Mouse (Mus musculus) intestine, postnatal 0 days (tissue): ENCODE results near the gene Spdye4a. TPM values are rescaled to one million over a fixed set of nuclear protein-coding genes. Genes with fewer than 3 reads are reported as not detected.

Source experiments
- ATAC-seq: fragments of 200-750 bp; cut with Nextera tagmentation; 2 replicates; pipeline ENCODE4 v1.8.0; 2017; ENCODE audit warnings: mild to moderate bottlenecking, moderate TSS enrichment, moderate library complexity
- H3K27ac ChIP-seq: fragments of 300-500 bp; sonication (generic); 2 replicates; pipeline ENCODE4 v1.5.1; 2014; ENCODE audit warnings: mild to moderate bottlenecking, low read depth, low read length, moderate library complexity
- H3K27me3 ChIP-seq: fragments of 300-500 bp; sonication (generic); replicated peaks from 2 replicates; pipeline ENCODE4 v1.6.1; 2014; ENCODE audit warnings: low read length, mixed read lengths; ENCODE audit not compliant: control insufficient read depth, insufficient read depth
- H3K36me3 ChIP-seq: fragments of 300-500 bp; sonication (generic); 2 replicates; pipeline ENCODE4 v1.6.1; 2014; ENCODE audit warnings: mild to moderate bottlenecking, moderate library complexity; ENCODE audit not compliant: control insufficient read depth, insufficient read depth
- H3K4me1 ChIP-seq: fragments of 300-500 bp; sonication (generic); replicated peaks from 2 replicates; pipeline ENCODE4 v1.6.1; 2014; ENCODE audit warnings: antibody characterized with exemption, low read length, mixed read lengths; ENCODE audit not compliant: control insufficient read depth, insufficient read depth
- H3K4me2 ChIP-seq: fragments of 300-500 bp; sonication (generic); replicated peaks from 2 replicates; pipeline ENCODE4 v1.6.1; 2014; ENCODE audit warnings: low read depth, mild to moderate bottlenecking, moderate library complexity
- H3K4me3 ChIP-seq: fragments of 300-500 bp; sonication (generic); 2 replicates; pipeline ENCODE4 v1.5.1; 2014; ENCODE audit warnings: low read depth, low read length
- H3K9ac ChIP-seq: fragments of 300-500 bp; sonication (generic); 2 replicates; pipeline ENCODE4 v1.6.1; 2014; ENCODE audit warnings: mild to moderate bottlenecking, low read depth, low read length
- H3K9me3 ChIP-seq: fragments of 300-500 bp; sonication (generic); 2 replicates; pipeline ENCODE4 v1.6.1; 2016; ENCODE audit warnings: mixed run types; ENCODE audit not compliant: control insufficient read depth
- CTCF ChIP-seq: sonication (generic); IDR thresholded peaks from 2 replicates; pipeline ENCODE4 v1.5.1; 2016; ENCODE audit warnings: low read depth, mild to moderate bottlenecking, control low read depth, antibody characterized with exemption, moderate library complexity
- WGBS: fragments of 180-500 bp; shearing (Covaris S2); extraction: QIAGEN DNeasy Blood & Tissue Kit; methylation state at CpG from one replicate; pipeline ENCODE4 v1.1.7; 2014; 5-methylcytosine and 5-hydroxymethylcytosine counted together
- polyA plus RNA-seq: library from polyadenylated mRNA; unstranded; fragments of >200 nt; fragmentation: Nextera tagmentation; extraction: Ambion mirVana; gene quantifications from 2 replicates; pipeline ENCODE4 v1.2.1, GENCODE M21; 2015

Spdye4a gene
- polyA plus RNA-seq, 1 experiment from 2014 or later = not detected

DNA sequence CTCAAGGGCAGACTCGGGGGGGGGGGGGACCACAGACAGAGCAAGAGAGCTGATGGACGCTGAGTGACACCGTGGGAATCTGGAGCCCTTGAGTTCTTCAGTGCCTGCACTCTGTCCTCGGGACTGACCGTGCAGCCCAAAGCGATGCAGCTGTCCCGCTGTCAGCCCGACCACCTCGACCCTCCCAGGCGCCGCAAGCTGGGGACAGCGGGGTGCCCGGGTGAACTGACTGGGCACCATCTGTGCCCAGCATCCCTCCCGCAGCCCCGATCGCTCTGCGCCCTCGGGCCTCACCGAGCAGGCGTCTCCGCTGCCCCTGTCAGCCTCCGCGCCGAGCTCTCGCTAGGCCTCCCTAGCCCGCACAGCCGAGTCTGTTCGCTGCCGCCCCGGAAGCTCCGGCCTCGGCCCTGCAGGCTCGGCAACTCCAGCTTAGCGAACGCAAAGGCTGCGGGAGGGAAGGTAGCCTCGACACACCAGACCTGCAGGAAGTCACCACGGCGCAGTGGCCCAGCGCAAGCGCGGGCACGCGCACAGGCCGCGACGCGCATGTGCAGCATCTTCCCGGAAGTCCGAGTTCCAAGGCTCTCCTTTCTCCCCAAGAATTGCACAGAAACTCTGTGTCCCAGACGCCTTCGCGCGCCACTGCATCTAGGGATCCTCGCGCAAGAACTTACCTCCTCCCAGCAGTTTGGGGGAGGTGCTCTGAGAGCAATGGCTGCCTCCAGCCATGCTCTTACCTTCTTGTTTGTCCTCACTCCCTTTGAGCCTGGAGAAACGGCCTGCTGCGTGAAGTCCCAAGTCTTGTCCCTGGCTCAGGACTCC is 46.2 kb downstream of the Spdye4a start, which contains the start of the genes Rbak and Spdye4b:
Gene Rbak (minus strand): TSS at position 521 of the 822 bp plus-strand sequence.
Gene Spdye4b (plus strand): TSS at position 763 of the 822 bp plus-strand sequence.
- H3K4me1 ChIP-seq = peaks cover 4% of the 10 kb centered on the region
- H3K4me2 ChIP-seq = peak within 1 kb of the TSS; percentile 94
- H3K9ac ChIP-seq = peak within 1 kb of the TSS; percentile 63
- WGBS = under 1% methylated on average over 58 of the region's 58 CpGs
- no peaks in the 10 kb centered on the region for H3K27me3 ChIP-seq
- peaks cover 21% of the 10 kb centered on the region for H3K36me3 ChIP-seq
- TF ChIP-seq CTCF = no peak
- H3K27ac ChIP-seq = peak within 1 kb of the TSS; percentile 63; the same call in 1 of the 2 replicates
- ATAC-seq = peak; percentile 96
- H3K4me3 ChIP-seq = peak within 1 kb of the TSS; percentile 65
- H3K9me3 ChIP-seq = no peaks in the 10 kb centered on the region

DNA sequence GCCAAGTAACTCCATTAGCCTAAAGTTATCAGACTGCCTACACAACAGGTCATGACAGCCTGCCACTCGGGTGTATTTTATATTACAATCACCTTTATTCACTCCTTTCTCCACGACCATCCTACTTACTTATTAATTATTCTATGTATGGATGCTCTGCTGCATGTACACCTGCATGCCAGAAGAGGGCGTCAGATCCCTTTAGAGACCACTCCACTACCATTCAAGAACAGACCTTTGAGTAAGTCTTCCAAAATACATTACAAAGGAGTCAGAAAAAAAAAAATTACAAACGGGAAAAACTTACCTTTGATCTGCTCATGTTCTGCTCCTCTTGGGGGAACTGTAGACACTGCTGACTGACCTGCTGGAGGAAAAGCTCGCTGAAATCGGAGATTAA is 47.5 kb downstream of the Spdye4a start:
- Histone ChIP-seq H3K36me3 (peaks cover 34% of the 10 kb centered on the region), H3K4me1 (peaks cover 4% of the 10 kb centered on the region), H3K9ac (no peak overlapping the region), H3K4me3 (no peak overlapping the region; the same call in 1 of the 2 replicates), H3K27me3 (no peaks in the 10 kb centered on the region), H3K4me2 (peak overlapping the region; percentile 94), H3K27ac (no peak overlapping the region), H3K9me3 (no peaks in the 10 kb centered on the region)
- peak; percentile 73 for TF ChIP-seq CTCF
- 31% methylated on average over 6 of the region's 6 CpGs for WGBS
- ATAC-seq = no peak

DNA sequence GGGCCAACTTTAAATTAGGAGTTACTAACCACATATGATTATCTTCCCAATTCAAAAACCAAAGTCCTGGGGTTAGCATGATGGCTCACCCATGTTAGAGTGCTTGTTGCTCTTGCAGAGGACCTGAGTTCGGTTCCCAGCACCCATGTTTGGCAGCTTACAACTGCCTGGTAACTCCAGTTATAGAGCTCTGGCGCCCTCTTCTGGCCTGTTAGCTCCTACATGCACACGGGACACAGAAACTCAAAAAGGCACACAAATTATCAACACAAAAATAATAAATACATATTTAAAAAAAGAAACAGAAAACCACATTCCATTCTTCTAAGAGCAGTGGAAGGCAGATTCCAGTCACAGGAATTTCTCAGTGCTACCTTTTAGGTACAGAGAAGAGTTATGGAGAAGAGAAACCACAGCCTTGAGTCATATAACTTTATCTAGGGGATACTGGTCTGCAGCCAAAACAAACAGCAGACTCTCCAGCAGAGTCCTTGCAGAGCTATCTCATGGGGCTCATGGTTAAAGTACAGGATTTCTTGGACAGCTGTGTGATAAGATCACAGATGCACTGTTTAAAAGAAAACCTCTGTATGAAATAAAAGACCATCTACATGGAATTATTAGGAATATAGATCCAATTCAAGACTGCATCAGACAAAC is 49.0 kb downstream of the Spdye4a start:
- Histone ChIP-seq H3K4me1 (peaks cover 4% of the 10 kb centered on the region), H3K36me3 (peaks cover 46% of the 10 kb centered on the region), H3K9me3 (no peaks in the 10 kb centered on the region), H3K27ac (no peak overlapping the region), H3K4me2 (no peak overlapping the region), H3K9ac (no peak overlapping the region), H3K4me3 (no peak overlapping the region), H3K27me3 (no peaks in the 10 kb centered on the region)
- TF ChIP-seq CTCF = peak; percentile 36; the same call in 1 of the 2 replicates
- WGBS = 90% methylated on average over 3 of the region's 3 CpGs
- ATAC-seq = no peak

DNA sequence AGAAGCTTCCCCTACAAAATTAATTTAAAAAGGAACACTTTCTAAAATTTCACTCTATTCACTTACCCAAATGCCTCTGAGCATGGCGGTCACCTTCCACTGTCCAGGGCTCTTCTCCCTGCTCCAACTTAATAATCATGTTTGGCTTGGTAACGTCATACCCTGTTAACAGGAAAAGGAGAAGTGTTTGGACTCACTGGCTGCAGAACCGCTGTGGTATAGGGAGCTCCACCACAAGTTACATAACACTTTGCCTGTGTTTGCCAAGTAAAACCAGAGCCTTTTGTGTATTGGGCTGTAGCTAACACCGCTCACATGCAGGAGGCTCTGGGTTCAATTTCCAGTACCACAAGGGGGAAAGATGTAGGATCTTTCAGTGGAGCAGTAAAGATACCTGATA is 50.7 kb downstream of the Spdye4a start:
- Histone ChIP-seq H3K4me1 (peaks cover 4% of the 10 kb centered on the region), H3K4me2 (no peak overlapping the region), H3K27me3 (no peaks in the 10 kb centered on the region), H3K27ac (no peak overlapping the region), H3K4me3 (no peak overlapping the region), H3K9ac (no peak overlapping the region), H3K9me3 (no peaks in the 10 kb centered on the region), H3K36me3 (peaks cover 46% of the 10 kb centered on the region)
- no peak for ATAC-seq
- TF ChIP-seq CTCF = no peak
- WGBS = 97% methylated on average over 4 of the region's 4 CpGs

Other genes starting within 250 kb of the Spdye4a start
- gene Rnf216, start 113.9 kb downstream of the Spdye4a start, polyA plus RNA-seq = 16.9 and 20.6 TPM in 2 replicates
- 0.23 and 0.26 TPM in 2 replicates for gene Olfr718-ps1, start 79.3 kb downstream of the Spdye4a start, polyA plus RNA-seq
- 2.5 and 2.9 TPM in 2 replicates for gene Rbak, start 46.1 kb downstream of the Spdye4a start, polyA plus RNA-seq
- not detected in 2 replicates for gene Spdye4b, start 45.9 kb downstream of the Spdye4a start, polyA plus RNA-seq
- gene Zfp12, start 8.3 kb upstream of the Spdye4a start, polyA plus RNA-seq = 2.1 and 2.7 TPM in 2 replicates
- gene Zfp316, start 43.1 kb upstream of the Spdye4a start, polyA plus RNA-seq = 0.81 and 0.86 TPM in 2 replicates
- not detected in 2 replicates for gene Zfp853, start 66.7 kb upstream of the Spdye4a start, polyA plus RNA-seq
- 14.7 and 14.9 TPM in 2 replicates for gene E130309D02Rik, start 88.5 kb upstream of the Spdye4a start, polyA plus RNA-seq
- gene Zdhhc4, start 102.4 kb upstream of the Spdye4a start, polyA plus RNA-seq = 46.5 and 52.4 TPM in 2 replicates
- 0.04 and 0.10 TPM in 2 replicates for gene Grid2ip, start 130.4 kb upstream of the Spdye4a start, polyA plus RNA-seq
- gene Kdelr2, start 176.9 kb upstream of the Spdye4a start, polyA plus RNA-seq = 429 and 451 TPM in 2 replicates
- gene Daglb, start 237.7 kb upstream of the Spdye4a start, polyA plus RNA-seq = 10.6 and 11.4 TPM in 2 replicates